Mouse (Mus musculus): ENCODE results near the gene Car10. TPM values are rescaled to one million over a fixed set of nuclear protein-coding genes. Genes with fewer than 3 reads are reported as not detected.
A peak's percentile ranks its signal among the peaks of the same experiment; 100 is the strongest.

Car10 gene
- polyA plus RNA-seq, 1 experiment from 2014 or later = 51.5 TPM

- WGBS = 6% methylated on average over 6 of the region's 6 CpGs
- Histone ChIP-seq H3K4me1 (replicated peaks; ENCODE audit: control insufficient read depth, insufficient read depth, low read length) (no peaks in the 10 kb centered on the region; the same call in 1 of the 2 replicates), H3K27ac (peak overlapping the region; percentile 38; the same call in 1 of the 2 replicates), H3K4me3 (replicated peaks; ENCODE audit: low read length) (peak overlapping the region; percentile 62), H3K27me3 (ENCODE audit: control insufficient read depth, insufficient read depth, low read length) (peaks cover 26% of the 10 kb centered on the region), H3K9me3 (ENCODE audit: control insufficient read depth, low read length) (no peaks in the 10 kb centered on the region), H3K4me2 (replicated peaks) (peak overlapping the region; percentile 90), H3K9ac (peak overlapping the region; percentile 77), H3K36me3 (replicated peaks; ENCODE audit: control insufficient read depth, insufficient read depth) (no peaks in the 10 kb centered on the region)
- DNase-seq (ENCODE audit: low spot score) = no peak
- no peak for ATAC-seq (ENCODE audit: low FRiP score)
These were observed 2.8 kb downstream of the Car10 start for GRCm38 (mm10) chr11:93100606-93101005.

- WGBS = 18% methylated on average over 2 of the region's 2 CpGs
- Histone ChIP-seq H3K9me3 (ENCODE audit: control insufficient read depth, low read length) (no peaks in the 10 kb centered on the region), H3K4me3 (replicated peaks; ENCODE audit: low read length) (peak overlapping the region; percentile 62), H3K27ac (no peak overlapping the region), H3K4me1 (replicated peaks; ENCODE audit: control insufficient read depth, insufficient read depth, low read length) (no peaks in the 10 kb centered on the region; the same call in 1 of the 2 replicates), H3K9ac (peak overlapping the region; percentile 77), H3K4me2 (replicated peaks) (peak overlapping the region; percentile 90), H3K36me3 (replicated peaks; ENCODE audit: control insufficient read depth, insufficient read depth) (no peaks in the 10 kb centered on the region), H3K27me3 (ENCODE audit: control insufficient read depth, insufficient read depth, low read length) (peaks cover 23% of the 10 kb centered on the region)
- ATAC-seq (ENCODE audit: low FRiP score) = no peak
- no peak for DNase-seq (ENCODE audit: low spot score)
These were observed 3.3 kb downstream of the Car10 start for GRCm38 (mm10) chr11:93101106-93101505.

GRCm38 (mm10) chr11:93102321-93102720 is 4.5 kb downstream of the Car10 start:
- WGBS = 79% methylated on average over 9 of the region's 9 CpGs
- DNase-seq (ENCODE audit: low spot score) (no peak), ATAC-seq (ENCODE audit: low FRiP score) (no peak)
- Histone ChIP-seq H3K4me1 (replicated peaks; ENCODE audit: control insufficient read depth, insufficient read depth, low read length) (no peaks in the 10 kb centered on the region; the same call in 1 of the 2 replicates), H3K36me3 (replicated peaks; ENCODE audit: control insufficient read depth, insufficient read depth) (no peaks in the 10 kb centered on the region), H3K9ac (peak overlapping the region; percentile 1; the same call in 1 of the 2 replicates), H3K9me3 (ENCODE audit: control insufficient read depth, low read length) (no peaks in the 10 kb centered on the region), H3K27ac (no peak overlapping the region), H3K4me3 (replicated peaks; ENCODE audit: low read length) (peak overlapping the region; percentile 62), H3K27me3 (ENCODE audit: control insufficient read depth, insufficient read depth, low read length) (peaks cover 22% of the 10 kb centered on the region), H3K4me2 (replicated peaks) (peak overlapping the region; percentile 90)

GRCm38 (mm10) chr11:93103101-93103815 is 5.4 kb downstream of the Car10 start:
- Histone ChIP-seq H3K9ac (peak overlapping the region; percentile 5; the same call in 1 of the 2 replicates), H3K27ac (no peak overlapping the region), H3K4me3 (replicated peaks; ENCODE audit: low read length) (peak overlapping the region; percentile 62; the same call in 1 of the 2 replicates), H3K9me3 (ENCODE audit: control insufficient read depth, low read length) (no peaks in the 10 kb centered on the region), H3K36me3 (replicated peaks; ENCODE audit: control insufficient read depth, insufficient read depth) (no peaks in the 10 kb centered on the region), H3K4me2 (replicated peaks) (peak overlapping the region; percentile 90), H3K4me1 (replicated peaks; ENCODE audit: control insufficient read depth, insufficient read depth, low read length) (no peaks in the 10 kb centered on the region; the same call in 1 of the 2 replicates), H3K27me3 (ENCODE audit: control insufficient read depth, insufficient read depth, low read length) (peaks cover 22% of the 10 kb centered on the region)
- no peak for ATAC-seq (ENCODE audit: low FRiP score)
- DNase-seq (ENCODE audit: low spot score) = no peak
- 57% methylated on average over 3 of the region's 3 CpGs for WGBS

- Histone ChIP-seq H3K9ac (no peak overlapping the region), H3K4me2 (replicated peaks) (no peak overlapping the region), H3K4me3 (replicated peaks; ENCODE audit: low read length) (no peak overlapping the region), H3K4me1 (replicated peaks; ENCODE audit: control insufficient read depth, insufficient read depth, low read length) (no peaks in the 10 kb centered on the region), H3K27me3 (ENCODE audit: control insufficient read depth, insufficient read depth, low read length) (no peaks in the 10 kb centered on the region), H3K27ac (no peak overlapping the region), H3K9me3 (ENCODE audit: control insufficient read depth, low read length) (no peaks in the 10 kb centered on the region), H3K36me3 (replicated peaks; ENCODE audit: control insufficient read depth, insufficient read depth) (no peaks in the 10 kb centered on the region)
- ATAC-seq (ENCODE audit: low FRiP score) (no peak), DNase-seq (ENCODE audit: low spot score) (no peak)
- 94% methylated on average over 1 of the region's 1 CpGs for WGBS
These were observed 11.6 kb downstream of the Car10 start for GRCm38 (mm10) chr11:93109451-93109850.

GRCm38 (mm10) chr11:93120766-93121415 is 23.1 kb downstream of the Car10 start:
- H3K4me3 ChIP-seq (replicated peaks; ENCODE audit: low read length) = no peak overlapping the region
- WGBS = 69% methylated on average over 10 of the region's 10 CpGs
- no peak overlapping the region for H3K4me2 ChIP-seq (replicated peaks)
- no peaks in the 10 kb centered on the region for H3K27me3 ChIP-seq (ENCODE audit: control insufficient read depth, insufficient read depth, low read length)
- no peak overlapping the region for H3K27ac ChIP-seq
- no peaks in the 10 kb centered on the region for H3K36me3 ChIP-seq (replicated peaks; ENCODE audit: control insufficient read depth, insufficient read depth)
- no peak for DNase-seq (ENCODE audit: low spot score)
- no peaks in the 10 kb centered on the region for H3K4me1 ChIP-seq (replicated peaks; ENCODE audit: control insufficient read depth, insufficient read depth, low read length)
- H3K9ac ChIP-seq = no peak overlapping the region
- no peaks in the 10 kb centered on the region for H3K9me3 ChIP-seq (ENCODE audit: control insufficient read depth, low read length)
- no peak for ATAC-seq (ENCODE audit: low FRiP score)

- Histone ChIP-seq H3K4me1 (replicated peaks; ENCODE audit: control insufficient read depth, insufficient read depth, low read length) (no peaks in the 10 kb centered on the region), H3K27ac (no peak overlapping the region), H3K4me3 (replicated peaks; ENCODE audit: low read length) (no peak overlapping the region), H3K9ac (no peak overlapping the region), H3K27me3 (ENCODE audit: control insufficient read depth, insufficient read depth, low read length) (no peaks in the 10 kb centered on the region), H3K36me3 (replicated peaks; ENCODE audit: control insufficient read depth, insufficient read depth) (no peaks in the 10 kb centered on the region), H3K4me2 (replicated peaks) (no peak overlapping the region), H3K9me3 (ENCODE audit: control insufficient read depth, low read length) (no peaks in the 10 kb centered on the region)
- 85% methylated on average over 4 of the region's 4 CpGs for WGBS
- DNase-seq (ENCODE audit: low spot score) (no peak), ATAC-seq (ENCODE audit: low FRiP score) (no peak)
These were observed 25.9 kb downstream of the Car10 start for GRCm38 (mm10) chr11:93123691-93124090.

- ATAC-seq (ENCODE audit: low FRiP score) (no peak), DNase-seq (ENCODE audit: low spot score) (no peak)
- Histone ChIP-seq H3K36me3 (replicated peaks; ENCODE audit: control insufficient read depth, insufficient read depth) (no peaks in the 10 kb centered on the region), H3K9ac (no peak overlapping the region), H3K4me3 (replicated peaks; ENCODE audit: low read length) (no peak overlapping the region), H3K9me3 (ENCODE audit: control insufficient read depth, low read length) (no peaks in the 10 kb centered on the region), H3K27ac (no peak overlapping the region), H3K27me3 (ENCODE audit: control insufficient read depth, insufficient read depth, low read length) (no peaks in the 10 kb centered on the region), H3K4me2 (replicated peaks) (no peak overlapping the region), H3K4me1 (replicated peaks; ENCODE audit: control insufficient read depth, insufficient read depth, low read length) (no peaks in the 10 kb centered on the region)
- 87% methylated on average over 3 of the region's 3 CpGs for WGBS
These were observed 28.6 kb downstream of the Car10 start for GRCm38 (mm10) chr11:93126466-93126865.

- H3K36me3 ChIP-seq (replicated peaks; ENCODE audit: control insufficient read depth, insufficient read depth) = no peaks in the 10 kb centered on the region
- no peak overlapping the region for H3K9ac ChIP-seq
- 81% methylated on average over 2 of the region's 2 CpGs for WGBS
- H3K4me3 ChIP-seq (replicated peaks; ENCODE audit: low read length) = no peak overlapping the region
- no peak overlapping the region for H3K4me2 ChIP-seq (replicated peaks)
- no peak for DNase-seq (ENCODE audit: low spot score)
- H3K9me3 ChIP-seq (ENCODE audit: control insufficient read depth, low read length) = no peaks in the 10 kb centered on the region
- ATAC-seq (ENCODE audit: low FRiP score) = no peak
- H3K27me3 ChIP-seq (ENCODE audit: control insufficient read depth, insufficient read depth, low read length) = no peaks in the 10 kb centered on the region
- H3K27ac ChIP-seq = no peak overlapping the region
- H3K4me1 ChIP-seq (replicated peaks; ENCODE audit: control insufficient read depth, insufficient read depth, low read length) = no peaks in the 10 kb centered on the region
These were observed 30.7 kb downstream of the Car10 start for GRCm38 (mm10) chr11:93128481-93128880.

Measured in hindbrain, embryonic 14.5 days (tissue).